Mouse (Mus musculus): ENCODE measurements around the gene Slc51b.

DNA sequence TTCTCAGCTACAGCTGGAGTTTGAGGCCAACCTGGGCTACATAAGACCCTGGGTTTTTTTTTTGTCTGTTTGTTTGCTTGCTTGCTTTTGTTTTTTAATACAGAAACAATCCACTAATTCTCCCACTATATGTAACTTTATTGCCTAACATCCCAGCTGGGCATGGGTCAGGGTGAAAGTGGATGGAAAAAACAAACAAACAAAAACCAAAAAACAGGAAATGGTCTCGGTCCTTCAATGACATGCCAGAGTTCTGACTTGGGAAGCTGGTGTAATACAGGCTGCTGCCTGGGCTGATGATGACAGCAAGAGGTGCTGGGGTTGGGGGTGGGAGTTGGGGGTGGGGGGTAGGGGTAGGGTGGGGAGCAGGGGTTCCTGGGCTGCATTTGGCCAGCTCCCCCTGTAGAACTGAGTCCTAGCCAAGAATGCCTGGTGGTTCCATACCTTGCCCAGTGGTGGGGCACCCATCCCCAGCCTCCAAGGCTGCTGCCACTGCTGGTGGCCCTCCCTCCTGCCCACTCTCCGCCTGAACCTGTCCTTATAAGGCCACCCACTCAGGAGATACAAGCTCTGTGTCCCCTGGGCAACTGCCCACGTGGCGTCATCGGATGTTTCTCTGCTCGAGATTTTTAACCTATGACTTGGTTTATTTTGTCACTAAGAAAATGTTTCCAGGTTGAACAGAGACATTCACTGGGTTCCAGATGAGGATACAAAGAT is 40.6 kb downstream of the Slc51b start:
- TF ChIP-seq MAX (IDR thresholded peaks at IDR 0.05) (no peak), CTCF (IDR thresholded peaks at IDR 0.05; ENCODE audit: control insufficient read depth, insufficient read depth, insufficient read length) (no peak), USF1 (IDR thresholded peaks at IDR 0.05; ENCODE audit: low read depth) (no peak), MYOD1 (IDR thresholded peaks at IDR 0.05; ENCODE audit: control insufficient read depth, insufficient read length, low read depth) (no peak)
